Mouse (Mus musculus): ENCODE results near the gene Chit1.

GRCm38 (mm10) chr1:134106719-134107118 is 4.3 kb upstream of the Chit1 start:
- peak; percentile 78 to 90 (median 81) for TF ChIP-seq CTCF (IDR thresholded peaks at IDR 0.05 in 2 of 3, conservative IDR thresholded peaks at IDR 0.05 in 1 of 3; ENCODE audit: control insufficient read depth in 1 of 3, insufficient read depth in 1 of 3, low read depth in 2 of 3, low read length in 3 of 3, poor library complexity in 1 of 3, severe bottlenecking in 1 of 3)
- TF ChIP-seq GATA1 (IDR thresholded peaks at IDR 0.05; ENCODE audit: low read depth, low read length), result no peak
- no peak for TF ChIP-seq MAX (IDR thresholded peaks at IDR 0.05; ENCODE audit: low read length)
- no peak for TF ChIP-seq MAZ (IDR thresholded peaks at IDR 0.05; ENCODE audit: low read depth, low read length)
- no peak for TF ChIP-seq JUND (IDR thresholded peaks at IDR 0.05; ENCODE audit: low read depth, low read length)
- TF ChIP-seq POLR2AphosphoS2 (IDR thresholded peaks at IDR 0.05; ENCODE audit: low read length), result no peak
- TF ChIP-seq RAD21 (IDR thresholded peaks at IDR 0.05; ENCODE audit: low read depth, low read length), result peak; percentile 88
- TF ChIP-seq EP300 (IDR thresholded peaks at IDR 0.05; ENCODE audit: low read depth in 1 of 2, low read length in 2 of 2), result no peak

Data from MEL (cell line).